Mouse (Mus musculus) lung, embryonic 14.5 days (tissue): ENCODE results near the gene Cse1l. TPM values are rescaled to one million over a fixed set of nuclear protein-coding genes. Genes with fewer than 3 reads are reported as not detected.

Experiments
- ATAC-seq: fragments of 200-750 bp; cut with Nextera tagmentation; 2 replicates; pipeline ENCODE4 v1.8.0; 2017; ENCODE audit warnings: mild to moderate bottlenecking, moderate TSS enrichment, moderate library complexity; ENCODE audit not compliant: insufficient read depth
- DNase-seq: peaks from one replicate; pipeline ENCODE4 v3.0.0-alpha.2; 2015
- H3K27ac ChIP-seq: fragments of 300-500 bp; sonication (generic); 2 replicates; pipeline ENCODE4 v1.5.1; 2014; ENCODE audit warnings: low read depth, mild to moderate bottlenecking, moderate library complexity
- H3K27me3 ChIP-seq: fragments of 300-500 bp; sonication (generic); 2 replicates; pipeline ENCODE4 v1.6.1; 2014; ENCODE audit warnings: low read length, control low read depth; ENCODE audit not compliant: insufficient read depth
- H3K36me3 ChIP-seq: fragments of 300-500 bp; sonication (generic); 2 replicates; pipeline ENCODE4 v1.6.1; 2014; ENCODE audit warnings: control low read depth; ENCODE audit not compliant: insufficient read depth
- H3K4me1 ChIP-seq: fragments of 300-500 bp; sonication (generic); 2 replicates; pipeline ENCODE4 v1.6.1; 2014; ENCODE audit warnings: antibody characterized with exemption, control low read depth; ENCODE audit not compliant: insufficient read depth
- H3K4me2 ChIP-seq: fragments of 300-500 bp; sonication (generic); 2 replicates; pipeline ENCODE4 v1.6.1; 2014; ENCODE audit warnings: mild to moderate bottlenecking
- H3K4me3 ChIP-seq: fragments of 300-500 bp; sonication (generic); 2 replicates; pipeline ENCODE4 v1.5.1; 2014; ENCODE audit warnings: low read depth, low read length
- H3K9ac ChIP-seq: fragments of 300-500 bp; sonication (generic); 2 replicates; pipeline ENCODE4 v1.6.1; 2014
- H3K9me3 ChIP-seq: fragments of 300-500 bp; sonication (generic); 2 replicates; pipeline ENCODE4 v1.6.1; 2016; ENCODE audit warnings: low read depth, low read length, control low read depth
- CTCF ChIP-seq: IDR thresholded peaks from 2 replicates; pipeline ENCODE4 v1.5.1; 2016; ENCODE audit warnings: antibody characterized with exemption, low read depth
- WGBS: fragments of 180-500 bp; shearing (Covaris S2); extraction: QIAGEN DNeasy Blood & Tissue Kit; methylation state at CpG from one replicate; pipeline ENCODE4 v1.1.7; 2014; 5-methylcytosine and 5-hydroxymethylcytosine counted together
- polyA plus RNA-seq: library from polyadenylated mRNA; unstranded; fragments of >200 nt; fragmentation: Nextera tagmentation; extraction: Ambion mirVana; gene quantifications from 2 replicates; pipeline ENCODE4 v1.2.1, GENCODE M21; 2014

Gene Cse1l
- polyA plus RNA-seq, 1 experiment from 2014 or later = 177 TPM

DNA sequence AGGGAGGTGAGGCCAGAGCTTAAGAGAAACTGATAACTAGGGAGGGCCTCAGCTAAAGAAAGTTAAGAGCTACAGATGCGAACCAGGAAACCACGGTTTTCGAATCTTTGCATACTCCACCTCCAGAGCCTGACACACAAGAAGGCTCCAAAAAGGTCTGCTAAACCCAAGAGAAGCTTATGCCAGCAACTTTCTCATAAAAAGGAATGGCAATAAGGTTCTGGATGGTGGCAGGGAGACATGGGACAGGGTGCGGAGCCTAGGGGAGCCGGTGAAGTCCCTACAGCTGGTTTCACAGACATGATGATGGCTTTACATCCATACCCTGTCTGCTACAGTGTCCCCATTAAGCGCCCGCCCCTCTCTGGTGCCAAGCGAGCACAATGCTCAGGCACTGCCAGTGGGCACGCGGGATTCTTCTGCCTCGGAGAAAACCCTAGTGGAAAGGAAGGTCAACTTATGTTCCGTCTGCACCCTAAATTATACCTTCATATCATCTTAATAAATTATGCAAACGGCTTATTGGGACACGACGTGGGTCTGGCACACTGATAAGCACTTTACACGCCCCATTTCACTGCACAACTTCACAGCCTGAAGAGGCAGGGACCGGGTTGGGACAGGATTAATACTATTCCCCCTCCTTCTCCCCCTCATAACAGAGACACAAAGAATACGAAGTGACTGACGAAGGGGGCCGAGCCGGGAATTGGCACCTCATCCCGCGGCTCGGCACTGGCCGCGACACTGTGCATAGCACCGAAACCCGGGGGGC lies 89.4 kb downstream of the Cse1l start:
- Histone ChIP-seq H3K9ac (peak overlapping the region; percentile 97), H3K4me1 (peaks cover 4% of the 10 kb centered on the region; the same call in 1 of the 2 replicates), H3K27me3 (no peaks in the 10 kb centered on the region), H3K36me3 (no peaks in the 10 kb centered on the region), H3K9me3 (no peaks in the 10 kb centered on the region), H3K27ac (peak overlapping the region; percentile 97), H3K4me3 (peak overlapping the region; percentile 91), H3K4me2 (peak overlapping the region; percentile 95)
- 2% methylated on average over 28 of the region's 28 CpGs for WGBS
- DNase-seq (peak; percentile 21), ATAC-seq (peak; percentile 1; the same call in 1 of the 2 replicates)
- no peak for TF ChIP-seq CTCF

Other genes starting within 250 kb of the Cse1l start
- 12.9 and 13.8 TPM in 2 replicates for gene Prex1, start 192.2 kb upstream of the Cse1l start, polyA plus RNA-seq
- 7.3 and 10.9 TPM in 2 replicates for gene Trp53rkb, start 113.5 kb upstream of the Cse1l start, polyA plus RNA-seq
- 6.3 and 6.9 TPM in 2 replicates for gene Arfgef2, start 100.5 kb upstream of the Cse1l start, polyA plus RNA-seq
- gene Stau1, start 90.3 kb downstream of the Cse1l start, polyA plus RNA-seq = 82.3 and 84.8 TPM in 2 replicates
- 46.3 and 52.6 TPM in 2 replicates for gene Ddx27, start 109.2 kb downstream of the Cse1l start, polyA plus RNA-seq
- 7.0 and 8.9 TPM in 2 replicates for gene Znfx1, start 157.0 kb downstream of the Cse1l start, polyA plus RNA-seq